Mouse (Mus musculus) midbrain, embryonic 11.5 days (tissue): ENCODE measurements around the gene Def8. TPM values are rescaled to one million over a fixed set of nuclear protein-coding genes. Genes with fewer than 3 reads are reported as not detected.
A peak's percentile ranks its signal among the peaks of the same experiment; 100 is the strongest.
"Not testable (repeated sequence)": the region's sequence is repeated elsewhere in the genome, so short reads cannot be mapped to it uniquely, and the experiment has no call there.

Source experiments
- ATAC-seq: fragments of 200-750 bp; cut with Nextera tagmentation; 2 replicates; pipeline ENCODE4 v1.8.0; 2017; ENCODE audit warnings: moderate TSS enrichment, moderate library complexity; ENCODE audit not compliant: low FRiP score
- DNase-seq: peaks from one replicate; pipeline ENCODE4 v3.0.0; 2015; ENCODE audit warnings: low spot score; ENCODE audit errors: missing footprints
- H3K27ac ChIP-seq: fragments of 300-500 bp; sonication (generic); 2 replicates; pipeline ENCODE4 v1.5.1; 2014; ENCODE audit warnings: low read depth, low read length
- H3K27me3 ChIP-seq: fragments of 300-500 bp; sonication (generic); 2 replicates; pipeline ENCODE4 v1.6.1; 2014; ENCODE audit warnings: mild to moderate bottlenecking, low read length, moderate library complexity, mixed read lengths; ENCODE audit not compliant: control insufficient read depth, insufficient read depth
- H3K36me3 ChIP-seq: fragments of 300-500 bp; sonication (generic); 2 replicates; pipeline ENCODE4 v1.6.1; 2014; ENCODE audit warnings: mild to moderate bottlenecking, low read length, moderate library complexity, mixed read lengths; ENCODE audit not compliant: control insufficient read depth, insufficient read depth
- H3K4me1 ChIP-seq: fragments of 300-500 bp; sonication (generic); 2 replicates; pipeline ENCODE4 v1.6.1; 2014; ENCODE audit warnings: low read length; ENCODE audit not compliant: control insufficient read depth, insufficient read depth
- H3K4me2 ChIP-seq: fragments of 300-500 bp; sonication (generic); 2 replicates; pipeline ENCODE4 v1.6.1; 2014; ENCODE audit warnings: mild to moderate bottlenecking, moderate library complexity
- H3K4me3 ChIP-seq: fragments of 300-500 bp; sonication (generic); 2 replicates; pipeline ENCODE4 v1.5.1; 2014; ENCODE audit warnings: low read depth, low read length
- H3K9ac ChIP-seq: fragments of 300-500 bp; sonication (generic); 2 replicates; pipeline ENCODE4 v1.6.1; 2014; ENCODE audit warnings: low read length
- H3K9me3 ChIP-seq: fragments of 300-500 bp; sonication (generic); 2 replicates; pipeline ENCODE4 v1.6.1; 2016; ENCODE audit warnings: low read length; ENCODE audit not compliant: control insufficient read depth
- WGBS: fragments of 180-500 bp; shearing (Covaris S2); extraction: QIAGEN DNeasy Blood & Tissue Kit; methylation state at CpG from one replicate; pipeline ENCODE4 v1.1.7; 2014; 5-methylcytosine and 5-hydroxymethylcytosine counted together
- polyA plus RNA-seq: library from polyadenylated mRNA; unstranded; fragments of >200 nt; fragmentation: Nextera tagmentation; extraction: Ambion mirVana; gene quantifications from 2 replicates; pipeline ENCODE4 v1.2.1, GENCODE M21; 2014

The Def8 gene
- polyA plus RNA-seq, 1 experiment from 2014 or later = 35.3 TPM

DNA sequence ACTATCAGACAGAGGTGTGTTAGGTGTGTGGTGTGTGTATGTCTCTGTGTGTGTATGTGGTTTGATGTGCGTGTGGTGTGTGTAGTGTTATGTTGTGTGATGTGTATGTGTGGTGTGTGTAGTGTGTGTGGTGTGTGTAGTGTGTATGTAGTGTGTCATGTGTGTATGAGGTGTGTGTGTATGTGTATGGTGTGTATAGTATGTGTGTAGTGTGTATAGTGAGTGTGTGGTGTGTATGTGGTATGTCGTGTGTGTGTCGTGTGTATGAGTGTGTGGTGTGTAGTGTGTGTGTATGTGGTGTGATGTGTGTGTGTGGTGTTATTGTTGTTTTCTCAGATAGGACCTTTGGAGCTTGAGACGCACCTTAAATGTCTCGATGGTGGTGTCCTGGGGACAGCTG, 19.0 kb downstream of the Def8 start:
- Histone ChIP-seq H3K4me2 (peak overlapping the region; percentile 59; the same call in 1 of the 2 replicates), H3K9me3 (no peaks in the 10 kb centered on the region), H3K9ac (no peak overlapping the region), H3K27ac (no peak overlapping the region), H3K4me3 (no peak overlapping the region), H3K36me3 (no peaks in the 10 kb centered on the region), H3K27me3 (no peaks in the 10 kb centered on the region), H3K4me1 (peaks cover 3% of the 10 kb centered on the region; the same call in 1 of the 2 replicates)
- ATAC-seq (peak; percentile 43; the same call in 1 of the 2 replicates), DNase-seq (no peak)
- WGBS = 84% methylated on average over 5 of the region's 5 CpGs

DNA sequence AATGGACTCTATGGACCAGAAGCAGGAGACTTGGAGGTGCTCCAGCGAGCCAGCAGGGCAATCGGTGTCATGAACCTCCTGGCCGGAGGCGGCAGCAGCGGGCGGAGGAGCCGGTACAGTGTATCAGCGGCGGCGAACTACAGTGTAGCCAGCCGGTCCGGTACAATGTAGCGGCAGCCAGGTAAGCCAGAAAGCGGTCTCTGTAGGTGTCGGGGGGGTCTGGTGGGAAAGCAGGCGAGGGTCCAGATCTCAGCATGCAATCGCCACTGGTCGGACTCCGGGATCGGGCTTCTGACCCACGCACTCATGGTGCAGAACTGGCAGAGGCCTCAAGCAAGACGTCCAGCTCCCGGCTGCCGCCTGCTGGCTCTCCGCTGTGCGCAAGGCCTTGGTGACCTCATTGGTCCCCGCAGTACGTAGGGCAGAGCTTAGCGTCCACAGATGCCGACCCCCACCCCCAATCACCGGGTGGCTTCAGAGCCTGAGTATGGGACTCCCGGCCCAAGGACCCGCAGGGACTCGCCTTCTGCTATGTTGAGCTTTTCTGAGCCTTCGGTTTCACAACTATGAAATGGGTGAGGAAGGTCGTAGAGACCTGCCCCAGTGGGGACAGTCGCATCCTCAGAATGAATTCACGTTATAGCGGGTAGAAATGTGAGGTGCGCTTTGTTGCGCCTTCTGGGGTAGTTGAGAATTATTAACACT, 19.7 kb downstream of the Def8 start:
- H3K27me3 ChIP-seq = no peaks in the 10 kb centered on the region
- H3K36me3 ChIP-seq = no peaks in the 10 kb centered on the region
- DNase-seq (peak; percentile 100), ATAC-seq (peak; percentile 96)
- H3K4me1 ChIP-seq = peaks cover 3% of the 10 kb centered on the region; the same call in 1 of the 2 replicates
- 2% methylated on average over 41 of the region's 41 CpGs for WGBS
- peak overlapping the region; percentile 59 for H3K4me2 ChIP-seq
- no peaks in the 10 kb centered on the region for H3K9me3 ChIP-seq
- peak overlapping the region; percentile 62 for H3K4me3 ChIP-seq
- peak overlapping the region; percentile 85 for H3K9ac ChIP-seq
- 0 out of 2 replicates have a peak overlapping the region, but pooled peaks have one; percentile 45 for H3K27ac ChIP-seq

DNA sequence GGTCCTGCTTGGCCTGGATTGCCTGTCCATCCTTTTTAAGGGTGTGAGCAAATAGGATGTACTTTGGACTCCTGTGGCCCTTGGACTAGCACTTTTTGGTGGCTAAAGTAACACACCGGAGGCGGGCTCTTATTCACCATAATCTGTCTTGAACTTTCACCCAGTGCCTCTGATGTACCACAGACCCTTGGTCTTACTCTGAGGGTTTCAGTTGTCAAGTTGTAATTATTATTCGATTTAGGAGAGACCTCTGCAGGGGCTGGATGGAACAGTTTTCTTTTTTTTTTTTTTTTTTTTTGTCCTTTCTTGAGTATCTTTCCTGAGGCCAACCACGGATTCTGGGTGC, 20.2 kb downstream of the Def8 start:
- no peak for ATAC-seq
- H3K27ac ChIP-seq = no peak overlapping the region
- 31% methylated on average over 4 of the region's 4 CpGs for WGBS

DNA sequence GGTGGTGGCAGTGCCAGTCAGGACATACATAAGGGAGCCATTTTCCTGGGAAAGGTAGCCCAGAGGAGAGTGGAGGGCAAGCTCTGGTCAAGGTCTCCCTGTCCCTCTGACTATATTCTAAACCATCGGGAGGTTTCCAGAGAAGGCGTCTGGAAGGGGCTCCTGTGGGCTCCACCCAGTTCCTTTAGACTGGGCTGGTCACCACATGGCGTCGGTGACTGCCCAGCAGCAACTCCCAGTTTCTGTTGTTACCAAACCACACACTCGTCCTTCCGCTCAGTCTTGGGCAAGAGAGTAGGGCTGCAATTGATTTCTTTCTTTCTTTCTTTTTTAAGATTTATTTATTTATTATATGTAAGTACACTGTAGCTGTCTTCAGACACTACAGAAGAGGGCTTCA, 20.8 kb downstream of the Def8 start:
- no peak overlapping the region for H3K4me2 ChIP-seq

More for the DNA sequence above, 20.2 kb downstream of the Def8 start:
- H3K9me3 ChIP-seq = no peaks in the 10 kb centered on the region
- peak overlapping the region; percentile 85 for H3K9ac ChIP-seq
- no peaks in the 10 kb centered on the region for H3K27me3 ChIP-seq
- DNase-seq = no peak
- peaks cover 3% of the 10 kb centered on the region; the same call in 1 of the 2 replicates for H3K4me1 ChIP-seq
- H3K4me3 ChIP-seq = peak overlapping the region; percentile 62
- peak overlapping the region; percentile 59 for H3K4me2 ChIP-seq
- no peaks in the 10 kb centered on the region for H3K36me3 ChIP-seq

DNA sequence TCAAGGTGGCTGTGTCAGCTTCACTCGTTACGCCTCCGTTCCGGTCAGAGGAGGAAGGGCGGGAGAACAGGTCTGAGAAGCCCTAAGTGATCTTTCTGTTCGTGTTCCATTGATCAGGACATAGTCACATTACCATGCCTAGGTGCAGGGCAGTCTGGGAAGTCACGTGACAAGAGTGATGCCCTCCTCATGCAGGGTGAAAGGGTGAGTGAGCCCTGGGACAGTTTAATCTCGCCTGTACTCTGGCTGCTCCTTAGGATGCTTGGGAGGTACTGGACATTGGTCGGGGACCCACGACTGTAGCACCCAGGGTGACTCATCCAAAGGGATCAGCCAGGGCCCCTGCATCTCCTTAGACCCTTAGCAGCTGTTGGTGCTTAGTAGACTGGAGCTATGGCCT, 22.7 kb downstream of the Def8 start:
- H3K27ac ChIP-seq = no peak overlapping the region
- peaks cover 3% of the 10 kb centered on the region; the same call in 1 of the 2 replicates for H3K4me1 ChIP-seq
- no peak overlapping the region for H3K9ac ChIP-seq
- ATAC-seq (no peak), DNase-seq (no peak)
- H3K9me3 ChIP-seq = no peaks in the 10 kb centered on the region
- no peak overlapping the region for H3K4me3 ChIP-seq
- no peaks in the 10 kb centered on the region for H3K27me3 ChIP-seq
- no peak overlapping the region for H3K4me2 ChIP-seq
- no peaks in the 10 kb centered on the region for H3K36me3 ChIP-seq
- 88% methylated on average over 10 of the region's 10 CpGs for WGBS

More for the DNA sequence above, 20.8 kb downstream of the Def8 start:
- Histone ChIP-seq H3K4me1 (peaks cover 3% of the 10 kb centered on the region; the same call in 1 of the 2 replicates), H3K4me3 (no peak overlapping the region; the same call in 1 of the 2 replicates), H3K9ac (no peak overlapping the region), H3K9me3 (no peaks in the 10 kb centered on the region), H3K27ac (no peak overlapping the region), H3K27me3 (no peaks in the 10 kb centered on the region), H3K36me3 (no peaks in the 10 kb centered on the region)
- no peak for ATAC-seq
- no peak for DNase-seq
- 92% methylated on average over 6 of the region's 6 CpGs for WGBS

DNA sequence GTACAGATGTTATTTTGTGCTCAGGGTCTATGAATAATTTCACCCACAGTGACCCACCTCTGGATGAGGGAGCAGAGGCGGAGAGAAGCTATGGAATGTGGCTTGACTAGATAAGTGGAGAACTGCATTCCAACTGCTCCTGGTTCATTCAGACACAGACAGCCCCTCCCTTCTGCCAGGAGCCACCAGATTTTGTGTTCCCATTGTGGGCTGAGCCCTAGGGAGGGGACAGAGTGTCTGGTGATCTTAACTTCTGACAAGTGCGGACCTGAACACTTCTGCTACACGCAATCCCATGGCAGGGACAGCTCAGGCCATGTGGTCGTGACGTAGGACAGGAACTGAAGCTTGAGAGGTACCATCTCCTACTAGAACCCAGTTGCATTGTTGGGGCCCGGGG, 23.5 kb downstream of the Def8 start:
- no peaks in the 10 kb centered on the region for H3K27me3 ChIP-seq
- H3K9me3 ChIP-seq = no peaks in the 10 kb centered on the region
- H3K36me3 ChIP-seq = no peaks in the 10 kb centered on the region
- H3K9ac ChIP-seq = no peak overlapping the region
- no peak overlapping the region for H3K4me2 ChIP-seq
- peaks cover 3% of the 10 kb centered on the region; the same call in 1 of the 2 replicates for H3K4me1 ChIP-seq
- DNase-seq = no peak
- no peak overlapping the region for H3K4me3 ChIP-seq
- no peak for ATAC-seq
- WGBS = 92% methylated on average over 6 of the region's 6 CpGs
- H3K27ac ChIP-seq = no peak overlapping the region

DNA sequence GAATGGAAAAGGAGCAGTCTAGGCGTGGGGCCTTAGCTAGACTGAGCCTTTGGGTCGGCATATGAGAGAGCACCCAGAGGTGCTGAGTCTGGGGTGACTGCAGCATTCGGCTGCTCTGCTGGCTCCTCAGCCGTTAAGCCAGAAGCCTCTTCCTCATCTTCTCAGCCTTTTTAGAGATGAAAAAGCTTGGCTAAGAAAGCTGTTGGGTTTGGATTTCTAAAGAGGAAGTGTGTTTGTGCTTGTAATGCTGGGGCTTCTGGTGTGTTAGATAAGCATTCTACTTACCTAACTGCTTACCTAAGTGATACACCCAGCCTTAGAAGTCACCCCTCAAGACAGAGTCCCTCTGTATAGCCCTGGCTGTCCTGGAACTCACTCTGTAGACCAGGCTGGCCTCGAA, 27.5 kb downstream of the Def8 start:
- no peaks in the 10 kb centered on the region for H3K4me1 ChIP-seq
- no peak overlapping the region for H3K9ac ChIP-seq
- no peak overlapping the region for H3K27ac ChIP-seq
- whole genome bisulfite sequencing = 95% methylated on average over 5 of the region's 5 CpGs
- DNase-seq (no peak), ATAC-seq (no peak)
- no peaks in the 10 kb centered on the region for H3K27me3 ChIP-seq
- no peak overlapping the region for H3K4me2 ChIP-seq
- no peaks in the 10 kb centered on the region for H3K9me3 ChIP-seq
- H3K4me3 ChIP-seq = no peak overlapping the region
- peaks cover 10% of the 10 kb centered on the region for H3K36me3 ChIP-seq

DNA sequence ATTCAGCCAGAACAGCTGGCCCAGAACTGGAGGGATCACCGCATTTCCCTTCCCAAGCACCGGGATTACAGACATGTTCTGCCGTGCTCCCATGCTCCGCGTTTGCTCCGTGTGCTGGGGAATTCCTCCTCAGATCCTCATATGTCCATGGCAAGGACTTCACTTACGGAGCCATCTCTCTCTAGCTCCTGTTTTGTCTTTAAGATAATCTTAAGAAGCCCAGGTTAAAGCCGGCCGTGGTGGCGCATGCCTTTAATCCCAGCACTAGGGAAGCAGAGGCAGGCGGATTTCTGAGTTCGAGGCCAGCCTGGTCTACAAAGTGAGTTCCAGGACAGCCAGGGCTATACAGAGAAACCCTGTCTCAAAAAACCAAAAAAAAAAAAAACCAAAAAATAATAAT, 28.4 kb downstream of the Def8 start:
- not testable (repeated sequence) for H3K9me3 ChIP-seq, H3K4me1 ChIP-seq, H3K36me3 ChIP-seq, H3K9ac ChIP-seq, H3K27ac ChIP-seq, H3K27me3 ChIP-seq, DNase-seq, H3K4me3 ChIP-seq, H3K4me2 ChIP-seq, ATAC-seq
- 97% methylated on average over 12 of the region's 12 CpGs for WGBS

DNA sequence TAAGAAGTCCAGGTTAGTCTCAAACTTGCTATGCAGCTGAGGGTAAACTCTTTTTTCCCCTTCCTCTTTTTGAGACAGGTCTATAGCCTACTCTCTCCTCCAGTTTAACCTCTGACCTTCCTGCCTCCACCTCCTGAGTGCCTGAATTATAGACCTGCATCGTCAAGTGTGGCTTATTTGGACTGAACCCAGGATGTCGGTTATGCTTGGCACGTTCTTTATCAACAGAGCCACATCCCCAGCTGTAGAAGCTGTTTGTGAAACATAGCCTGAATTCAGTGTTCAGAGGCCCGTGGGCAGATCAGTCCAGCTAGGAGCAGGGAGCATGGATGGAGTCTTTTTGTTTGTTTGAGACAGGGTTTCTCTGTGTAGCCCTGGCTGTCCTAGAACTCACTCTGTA, 28.8 kb downstream of the Def8 start:
- Histone ChIP-seq H3K4me2 (no peak overlapping the region), H3K4me1 (no peaks in the 10 kb centered on the region), H3K27ac (no peak overlapping the region), H3K9me3 (no peaks in the 10 kb centered on the region), H3K36me3 (peaks cover 10% of the 10 kb centered on the region), H3K4me3 (no peak overlapping the region), H3K27me3 (no peaks in the 10 kb centered on the region), H3K9ac (no peak overlapping the region)
- DNase-seq = no peak
- ATAC-seq = no peak
- 90% methylated on average over 4 of the region's 4 CpGs for WGBS
